20 mouse cellular contexts compared by ENCODE assay signal in genomic region chr9:94837384-94837783, GRCm38 (mm10).
DNase-seq lines count a peak whose midpoint lies in the region; ATAC-seq and TF ChIP-seq lines count a peak whose summit lies in the region.
"Had no signal": no experiment of that assay in that cellular context is flagged by ENCODE, and none has a peak within 500 bp of the region (broad histone marks: within the 10 kb centered on the region; RNA-seq: fewer than 3 reads in every experiment).

No protein-coding gene starts in this region.

- WGBS in hindbrain, embryonic 12.5 days: 96% methylated on average over 15 of the region's 15 CpGs
- WGBS in hindbrain, embryonic 10.5 days: 95% methylated on average over 15 of the region's 15 CpGs
- 96% methylated on average over 15 of the region's 15 CpGs for WGBS in neural tube, embryonic 14.5 days
- WGBS in forebrain, postnatal 0 days: 95% methylated on average over 15 of the region's 15 CpGs
- 98% methylated on average over 15 of the region's 15 CpGs for WGBS in midbrain, postnatal 0 days
- 91% methylated on average over 15 of the region's 15 CpGs for WGBS in heart, embryonic 12.5 days

- no peak overlapping the region for H3K4me2 ChIP-seq in hindbrain, embryonic 12.5 days (replicated peaks)
- H3K4me2 ChIP-seq in neural tube, embryonic 14.5 days (ENCODE audit: low read depth, low read length): no peak overlapping the region
- H3K4me2 ChIP-seq in forebrain, postnatal 0 days (ENCODE audit: low read depth): no peak overlapping the region
- H3K4me2 ChIP-seq in midbrain, postnatal 0 days (ENCODE audit: low read depth, low read length, poor library complexity, severe bottlenecking): no peak overlapping the region
- no peak overlapping the region for H3K4me2 ChIP-seq in heart, embryonic 12.5 days
- H3K4me2 ChIP-seq: embryonic facial prominence, embryonic 15.5 days; stomach, embryonic 15.5 days had no signal

- H3K9me3 ChIP-seq in hindbrain, embryonic 12.5 days (replicated peaks): no peaks in the 10 kb centered on the region
- no peaks in the 10 kb centered on the region for H3K9me3 ChIP-seq in hindbrain, embryonic 10.5 days
- no peaks in the 10 kb centered on the region for H3K9me3 ChIP-seq in neural tube, embryonic 14.5 days (ENCODE audit: control insufficient read depth, low read length)
- H3K9me3 ChIP-seq in forebrain, postnatal 0 days (ENCODE audit: low read length): no peaks in the 10 kb centered on the region
- no peaks in the 10 kb centered on the region for H3K9me3 ChIP-seq in midbrain, postnatal 0 days (ENCODE audit: low read length)
- no peaks in the 10 kb centered on the region for H3K9me3 ChIP-seq in heart, embryonic 12.5 days (replicated peaks)
- H3K9me3 ChIP-seq: embryonic facial prominence, embryonic 15.5 days; heart, embryonic 10.5 days; stomach, embryonic 15.5 days had no signal

- no peak for DNase-seq in hindbrain, embryonic 10.5 days (ENCODE audit: low spot score)
- no peak for DNase-seq in neural tube, embryonic 10.5 days (ENCODE audit: extremely low spot score, low spot score)
- DNase-seq in forebrain, postnatal 0 days: no peak
- no peak for DNase-seq in midbrain, postnatal 0 days (ENCODE audit: low spot score)
- DNase-seq in yolk sac, embryonic 10.5 days (ENCODE audit: low spot score): no peak
- DNase-seq: adrenal gland, postnatal 14 days; cerebellum, adult 18-20 months; gastrocnemius, postnatal 25 days; heart, postnatal 14 days; layer of hippocampus, postnatal 36 days; liver; lung, adult 2 months had no signal

- peak; percentile 45 for ATAC-seq in hindbrain, embryonic 12.5 days (ENCODE audit: low FRiP score)
- peak; percentile 41; the same call in 1 of the 2 replicates for ATAC-seq in neural tube, embryonic 14.5 days (ENCODE audit: low read depth)
- ATAC-seq in forebrain, postnatal 0 days: 0 out of 2 replicates have a peak, but pooled peaks have one; percentile 2
- peak; percentile 42 for ATAC-seq in midbrain, postnatal 0 days (ENCODE audit: low FRiP score)
- ATAC-seq in heart, embryonic 12.5 days (ENCODE audit: insufficient number of reproducible peaks, low FRiP score): no peak
- ATAC-seq: activated CD4-positive, CD25-positive, alpha-beta regulatory T cell, adult 4 months had no signal

- TF ChIP-seq CTCF in forebrain, postnatal 0 days (IDR thresholded peaks at IDR 0.05; ENCODE audit: low read depth): no peak
- no peak for TF ChIP-seq CTCF in midbrain, postnatal 0 days (IDR thresholded peaks at IDR 0.05)

- H3K4me3 ChIP-seq in hindbrain, embryonic 12.5 days: no peak overlapping the region
- H3K4me3 ChIP-seq in hindbrain, embryonic 10.5 days: no peak overlapping the region
- H3K4me3 ChIP-seq in neural tube, embryonic 14.5 days (ENCODE audit: low read depth, low read length): no peak overlapping the region
- H3K4me3 ChIP-seq in forebrain, postnatal 0 days (ENCODE audit: low read depth, low read length): no peak overlapping the region
- no peak overlapping the region for H3K4me3 ChIP-seq in midbrain, postnatal 0 days (ENCODE audit: low read depth, low read length)
- no peak overlapping the region for H3K4me3 ChIP-seq in heart, embryonic 12.5 days
- H3K4me3 ChIP-seq: embryonic facial prominence, embryonic 15.5 days; heart, embryonic 10.5 days; stomach, embryonic 15.5 days had no signal

- no peak overlapping the region for H3K9ac ChIP-seq in hindbrain, embryonic 12.5 days
- H3K9ac ChIP-seq in neural tube, embryonic 14.5 days (replicated peaks; ENCODE audit: low read depth, low read length): no peak overlapping the region
- H3K9ac ChIP-seq in forebrain, postnatal 0 days: no peak overlapping the region
- no peak overlapping the region for H3K9ac ChIP-seq in midbrain, postnatal 0 days (replicated peaks; ENCODE audit: low read length, poor library complexity, severe bottlenecking)
- no peak overlapping the region for H3K9ac ChIP-seq in heart, embryonic 12.5 days
- H3K9ac ChIP-seq: embryonic facial prominence, embryonic 15.5 days; stomach, embryonic 15.5 days had no signal

- no peaks in the 10 kb centered on the region for H3K27me3 ChIP-seq in hindbrain, embryonic 12.5 days
- no peaks in the 10 kb centered on the region for H3K27me3 ChIP-seq in hindbrain, embryonic 10.5 days (ENCODE audit: insufficient read depth, poor library complexity, severe bottlenecking)
- H3K27me3 ChIP-seq in neural tube, embryonic 14.5 days (ENCODE audit: control insufficient read depth, insufficient read depth, low read length): no peaks in the 10 kb centered on the region
- no peaks in the 10 kb centered on the region for H3K27me3 ChIP-seq in forebrain, postnatal 0 days (ENCODE audit: insufficient read depth, low read length)
- H3K27me3 ChIP-seq in midbrain, postnatal 0 days (ENCODE audit: insufficient read depth, low read length): no peaks in the 10 kb centered on the region
- no peaks in the 10 kb centered on the region for H3K27me3 ChIP-seq in heart, embryonic 12.5 days (replicated peaks)
- H3K27me3 ChIP-seq: embryonic facial prominence, embryonic 15.5 days; stomach, embryonic 15.5 days had no signal

- no peaks in the 10 kb centered on the region for H3K36me3 ChIP-seq in hindbrain, embryonic 12.5 days
- H3K36me3 ChIP-seq in hindbrain, embryonic 10.5 days: no peaks in the 10 kb centered on the region
- no peaks in the 10 kb centered on the region for H3K36me3 ChIP-seq in neural tube, embryonic 14.5 days (ENCODE audit: control insufficient read depth, insufficient read depth, low read length)
- H3K36me3 ChIP-seq in forebrain, postnatal 0 days (ENCODE audit: insufficient read depth): no peaks in the 10 kb centered on the region
- H3K36me3 ChIP-seq in midbrain, postnatal 0 days (ENCODE audit: insufficient read depth, low read length): no peaks in the 10 kb centered on the region
- H3K36me3 ChIP-seq in heart, embryonic 12.5 days: no peaks in the 10 kb centered on the region
- H3K36me3 ChIP-seq: embryonic facial prominence, embryonic 15.5 days; heart, embryonic 10.5 days; stomach, embryonic 15.5 days had no signal

- no peak overlapping the region for H3K27ac ChIP-seq in hindbrain, embryonic 12.5 days
- H3K27ac ChIP-seq in hindbrain, embryonic 10.5 days: no peak overlapping the region
- no peak overlapping the region for H3K27ac ChIP-seq in neural tube, embryonic 14.5 days (ENCODE audit: low read depth, low read length)
- no peak overlapping the region for H3K27ac ChIP-seq in forebrain, postnatal 0 days (ENCODE audit: low read depth, low read length)
- H3K27ac ChIP-seq in midbrain, postnatal 0 days (ENCODE audit: low read depth, low read length): no peak overlapping the region
- no peak overlapping the region for H3K27ac ChIP-seq in heart, embryonic 12.5 days (ENCODE audit: poor library complexity, severe bottlenecking)
- H3K27ac ChIP-seq: embryonic facial prominence, embryonic 15.5 days; heart, embryonic 10.5 days; macrophage; stomach, embryonic 15.5 days had no signal

- H3K4me1 ChIP-seq in hindbrain, embryonic 12.5 days: peaks cover 6% of the 10 kb centered on the region; the same call in 1 of the 2 replicates
- peaks cover 14% of the 10 kb centered on the region; the same call in 1 of the 2 replicates for H3K4me1 ChIP-seq in hindbrain, embryonic 10.5 days (replicated peaks)
- no peaks in the 10 kb centered on the region for H3K4me1 ChIP-seq in neural tube, embryonic 14.5 days (ENCODE audit: control insufficient read depth, insufficient read depth, low read length)
- H3K4me1 ChIP-seq in forebrain, postnatal 0 days (ENCODE audit: insufficient read depth): peaks cover 18% of the 10 kb centered on the region
- H3K4me1 ChIP-seq in midbrain, postnatal 0 days (ENCODE audit: insufficient read depth, low read length): peaks cover 8% of the 10 kb centered on the region; the same call in 1 of the 2 replicates
- H3K4me1 ChIP-seq in heart, embryonic 12.5 days (replicated peaks): no peaks in the 10 kb centered on the region
- H3K4me1 ChIP-seq: embryonic facial prominence, embryonic 15.5 days; heart, embryonic 10.5 days; stomach, embryonic 15.5 days had no signal
